Mouse (Mus musculus) kidney, adult 2 months (tissue): ENCODE data around the gene Mdga1. TPM values are rescaled to one million over a fixed set of nuclear protein-coding genes. Genes with fewer than 3 reads are reported as not detected.

Source experiments
- DNase-seq: peaks from one replicate; pipeline ENCODE4 v3.0.0; 2021
- H3K27ac ChIP-seq: fragments of 200-500 bp; 2 replicates; pipeline ENCODE4 v1.5.1; 2012; ENCODE audit warnings: low read depth, low read length, control low read depth, inconsistent platforms; ENCODE audit not compliant: insufficient read depth
- H3K27me3 ChIP-seq: fragments of 200-500 bp; replicated peaks from 2 replicates; pipeline ENCODE4 v1.6.1; 2012; ENCODE audit warnings: mild to moderate bottlenecking, moderate library complexity, low read length, inconsistent platforms; ENCODE audit not compliant: control insufficient read depth, insufficient read depth
- H3K36me3 ChIP-seq: fragments of 200-500 bp; 2 replicates; pipeline ENCODE4 v1.6.1; 2012; ENCODE audit warnings: mild to moderate bottlenecking, moderate library complexity, low read length, inconsistent platforms; ENCODE audit not compliant: control insufficient read depth, insufficient read depth
- H3K4me1 ChIP-seq: fragments of 200-500 bp; 2 replicates; pipeline ENCODE4 v1.6.1; 2011; ENCODE audit warnings: low read length; ENCODE audit not compliant: control insufficient read depth, insufficient read depth
- H3K4me3 ChIP-seq: fragments of 200-500 bp; 2 replicates; pipeline ENCODE4 v1.5.1; 2011; ENCODE audit warnings: mild to moderate bottlenecking, low read depth, low read length, control low read depth; ENCODE audit not compliant: insufficient read depth
- CTCF ChIP-seq: fragments of 200-500 bp; conservative IDR thresholded peaks from 2 replicates; pipeline ENCODE4 v1.5.1; 2011; ENCODE audit warnings: low read depth, mild to moderate bottlenecking, control low read depth, low read length, moderate library complexity, mixed read lengths; ENCODE audit not compliant: insufficient read depth, insufficient read length
- POLR2A ChIP-seq: fragments of 200-500 bp; IDR thresholded peaks from one replicate; pipeline ENCODE4 v1.6.1; 2011; ENCODE audit warnings: low read depth, low read length, control low read depth
- WGBS: fragments of 180-500 bp; shearing (Covaris S2); methylation state at CpG from one replicate; pipeline ENCODE4 v1.1.7; 2018; 5-methylcytosine and 5-hydroxymethylcytosine counted together
- polyA plus RNA-seq: library from polyadenylated mRNA; depleted of rRNA; stranded (reverse); fragments of >200 nt; gene quantifications from 2 replicates; pipeline ENCODE4 v1.2.3, GENCODE M21; 2012

Mdga1 gene
- polyA plus RNA-seq, 1 experiment = 1.3 TPM

DNA sequence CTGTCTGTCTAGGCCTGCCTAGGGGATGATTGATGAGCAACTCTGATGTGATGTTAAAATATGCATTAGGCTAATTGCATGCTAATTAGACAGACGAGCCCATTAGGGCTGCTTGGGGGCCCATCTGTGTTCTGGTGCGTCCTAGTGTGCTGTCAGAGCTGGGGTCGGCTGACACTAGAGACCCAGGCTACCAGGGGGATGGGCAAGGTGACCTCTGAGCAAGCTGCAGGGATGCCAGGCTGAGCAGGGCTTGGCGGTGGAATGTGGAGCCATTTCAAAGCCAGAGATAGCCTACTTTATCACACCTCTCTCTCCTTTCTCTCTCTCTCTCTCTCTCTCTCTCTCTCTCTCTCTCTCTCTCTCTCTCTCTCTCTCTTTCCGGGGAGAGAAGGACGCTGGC is 49.8 kb downstream of the Mdga1 start:
- 70% methylated on average over 6 of the region's 6 CpGs for WGBS
- no peak for DNase-seq
- Histone ChIP-seq H3K4me3 (no peak overlapping the region), H3K4me1 (no peaks in the 10 kb centered on the region), H3K27ac (no peak overlapping the region), H3K27me3 (no peaks in the 10 kb centered on the region), H3K36me3 (no peaks in the 10 kb centered on the region)
- TF ChIP-seq CTCF = no peak
- no peak for TF ChIP-seq POLR2A

DNA sequence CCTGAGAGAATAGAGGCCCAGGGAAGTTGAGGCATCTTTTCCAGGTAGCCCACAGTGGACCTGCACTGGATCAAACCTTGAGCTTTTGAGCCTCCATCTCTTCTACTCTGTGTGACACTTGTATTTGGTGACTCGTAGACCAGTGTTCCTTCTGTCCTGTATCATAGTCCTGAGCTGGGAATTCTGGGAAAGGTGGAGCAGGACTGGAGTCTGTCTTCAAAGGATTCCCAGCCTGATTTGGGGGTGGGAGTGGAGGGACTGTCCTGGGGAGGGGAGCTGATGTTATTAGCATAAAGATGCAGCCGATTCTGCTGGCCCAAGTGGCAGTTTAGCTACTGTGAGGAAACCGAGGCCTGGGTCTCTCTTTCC is 50.4 kb downstream of the Mdga1 start:
- no peaks in the 10 kb centered on the region for H3K36me3 ChIP-seq
- no peak for TF ChIP-seq POLR2A
- TF ChIP-seq CTCF = no peak
- no peaks in the 10 kb centered on the region for H3K27me3 ChIP-seq
- H3K27ac ChIP-seq = no peak overlapping the region
- DNase-seq = no peak
- no peaks in the 10 kb centered on the region for H3K4me1 ChIP-seq
- WGBS = 79% methylated on average over 3 of the region's 3 CpGs
- H3K4me3 ChIP-seq = no peak overlapping the region

DNA sequence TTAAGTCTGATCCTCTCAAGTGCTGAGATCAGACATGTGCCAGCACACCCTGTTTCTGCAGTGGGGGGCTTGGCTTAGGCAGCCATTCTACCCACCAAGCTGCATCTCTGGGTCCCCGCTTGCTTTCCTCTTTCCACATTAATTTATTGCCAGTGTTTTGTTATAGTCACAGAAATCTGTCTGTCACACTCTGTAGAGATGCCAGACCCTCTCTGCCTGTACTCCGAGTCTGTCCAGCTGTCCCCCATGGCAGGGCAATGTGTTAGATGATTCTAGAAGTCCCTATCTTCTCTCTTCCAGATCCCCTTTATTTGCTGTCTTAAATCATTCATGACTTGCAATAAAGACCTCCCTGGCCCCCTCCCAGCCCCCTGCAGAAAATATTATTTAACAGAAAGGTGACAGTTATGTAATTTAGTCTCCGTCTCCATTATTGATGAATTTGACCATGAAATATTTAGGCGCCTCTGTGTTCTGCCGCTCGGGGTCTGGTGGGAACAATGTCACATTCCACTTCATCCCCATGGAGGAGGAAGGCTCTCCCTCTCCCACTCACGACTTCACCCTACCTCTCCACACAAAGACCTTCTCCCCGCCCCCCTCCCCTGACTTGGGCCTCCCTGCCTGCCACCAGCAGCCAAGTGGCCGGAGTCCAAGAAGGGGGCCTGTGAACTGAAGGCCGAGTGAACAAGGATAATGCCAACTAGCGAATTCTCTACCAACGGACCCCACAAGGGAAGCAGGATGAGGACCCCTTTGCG is 50.9 kb downstream of the Mdga1 start:
- no peak for DNase-seq
- H3K4me1 ChIP-seq = no peaks in the 10 kb centered on the region
- no peak overlapping the region for H3K27ac ChIP-seq
- H3K27me3 ChIP-seq = no peaks in the 10 kb centered on the region
- no peak overlapping the region for H3K4me3 ChIP-seq
- WGBS = 80% methylated on average over 13 of the region's 13 CpGs
- H3K36me3 ChIP-seq = no peaks in the 10 kb centered on the region
- no peak for TF ChIP-seq POLR2A
- no peak for TF ChIP-seq CTCF

DNA sequence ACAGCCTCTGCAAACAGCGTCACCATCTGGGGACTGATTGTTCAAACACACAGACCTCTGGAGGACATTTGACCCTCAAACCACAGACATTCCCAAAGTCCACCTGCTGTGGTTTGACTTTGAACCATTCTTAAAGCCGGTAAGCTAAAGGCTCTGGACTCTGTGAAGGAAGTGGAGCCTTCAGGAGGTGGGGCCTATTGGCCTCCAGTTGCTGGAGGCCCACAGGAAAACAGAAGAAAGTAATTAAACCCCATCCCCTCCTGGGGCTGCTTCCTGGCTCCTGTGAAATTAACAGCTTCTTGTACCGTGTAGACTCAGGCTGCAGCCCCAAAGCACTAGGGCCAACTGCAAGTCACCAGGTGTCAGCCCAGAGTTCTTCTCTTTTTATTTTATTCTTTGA is 52.9 kb downstream of the Mdga1 start:
- no peak for DNase-seq
- Histone ChIP-seq H3K27ac (no peak overlapping the region), H3K4me1 (no peaks in the 10 kb centered on the region), H3K27me3 (no peaks in the 10 kb centered on the region), H3K4me3 (no peak overlapping the region), H3K36me3 (no peaks in the 10 kb centered on the region)
- 22% methylated on average over 3 of the region's 3 CpGs for WGBS
- no peak for TF ChIP-seq CTCF
- no peak for TF ChIP-seq POLR2A

DNA sequence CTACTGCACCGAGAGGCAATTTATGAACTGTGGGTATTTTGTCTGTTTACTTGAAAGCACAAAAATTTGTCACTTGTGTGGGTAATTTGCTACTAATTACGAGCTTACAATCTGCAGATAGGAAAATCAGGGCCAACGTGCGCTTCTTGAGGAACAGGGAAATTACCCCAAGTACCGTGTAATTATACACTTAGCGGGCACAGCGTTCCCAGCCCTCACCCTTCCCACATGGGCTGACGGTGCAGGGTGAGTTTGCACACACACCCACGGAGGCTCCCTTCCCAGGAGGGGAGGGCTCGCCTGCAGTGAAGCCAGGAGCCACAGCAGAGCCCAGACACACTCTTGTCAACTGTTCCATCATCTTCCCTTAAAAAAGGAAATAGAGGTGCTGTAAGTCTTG is 54.1 kb downstream of the Mdga1 start:
- Histone ChIP-seq H3K4me1 (no peaks in the 10 kb centered on the region), H3K4me3 (no peak overlapping the region), H3K27me3 (no peaks in the 10 kb centered on the region), H3K27ac (no peak overlapping the region), H3K36me3 (no peaks in the 10 kb centered on the region)
- DNase-seq = no peak
- no peak for TF ChIP-seq POLR2A
- no peak for TF ChIP-seq CTCF
- WGBS = 63% methylated on average over 10 of the region's 10 CpGs

DNA sequence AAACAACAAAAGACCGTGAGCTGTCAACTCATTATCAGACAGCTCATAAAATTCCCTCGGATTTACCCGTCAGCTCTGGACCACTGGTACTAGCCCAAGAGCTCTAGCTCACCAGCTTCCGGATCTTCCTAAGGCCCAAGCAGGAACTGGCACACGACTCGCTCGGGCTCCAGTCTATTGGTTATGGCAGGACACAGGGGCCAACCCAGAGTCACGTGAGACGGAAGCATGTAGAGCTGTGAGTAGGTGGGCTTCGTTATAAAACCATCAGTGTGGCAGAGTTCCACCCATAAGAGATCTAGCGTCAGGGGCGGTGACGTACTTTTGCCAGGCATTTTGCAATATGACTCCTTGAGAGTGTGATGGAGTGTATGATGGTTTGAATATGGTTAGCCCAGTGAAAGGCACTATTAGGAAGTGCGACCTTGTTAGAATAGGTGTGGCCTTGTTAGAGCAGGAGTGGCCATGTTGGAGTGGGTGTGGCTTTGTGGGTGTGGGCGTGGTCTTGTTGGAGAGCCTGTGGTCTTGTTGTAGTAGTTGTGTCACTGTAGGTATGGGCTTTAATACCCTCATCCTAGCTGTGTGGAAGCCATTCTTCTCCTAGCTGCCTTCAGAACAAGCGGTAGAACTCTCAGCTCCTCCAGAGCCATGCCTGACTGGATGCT is 56.5 kb downstream of the Mdga1 start:
- TF ChIP-seq POLR2A = no peak
- TF ChIP-seq CTCF = no peak
- no peaks in the 10 kb centered on the region for H3K27me3 ChIP-seq
- WGBS = 91% methylated on average over 16 of the region's 16 CpGs
- no peaks in the 10 kb centered on the region for H3K4me1 ChIP-seq
- no peak overlapping the region for H3K4me3 ChIP-seq
- no peak overlapping the region for H3K27ac ChIP-seq
- H3K36me3 ChIP-seq = no peaks in the 10 kb centered on the region
- no peak for DNase-seq

DNA sequence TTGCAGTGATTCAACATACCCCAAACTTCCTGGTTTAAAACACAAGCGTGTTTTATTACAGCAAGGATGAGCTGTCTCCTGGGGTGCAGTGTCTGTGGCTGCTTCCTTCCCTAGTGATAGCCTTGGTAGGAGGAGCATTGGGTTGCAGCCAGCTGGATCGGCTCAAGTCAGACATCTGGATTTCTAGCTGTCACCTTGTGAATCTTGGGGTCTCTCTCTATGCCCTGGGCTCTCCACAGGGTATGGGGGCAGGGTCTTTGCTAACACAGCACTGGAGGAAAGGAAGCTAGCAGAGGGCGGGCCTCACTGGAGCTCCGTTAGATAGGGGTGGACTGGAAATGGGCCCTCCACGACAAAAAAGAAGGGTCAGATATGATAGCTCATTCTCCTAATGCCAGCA is 57.2 kb downstream of the Mdga1 start:
- Histone ChIP-seq H3K27ac (no peak overlapping the region), H3K4me3 (no peak overlapping the region), H3K4me1 (no peaks in the 10 kb centered on the region), H3K36me3 (no peaks in the 10 kb centered on the region), H3K27me3 (no peaks in the 10 kb centered on the region)
- TF ChIP-seq CTCF (no peak), POLR2A (no peak)
- no peak for DNase-seq
- WGBS = 43% methylated on average over 5 of the region's 5 CpGs
